Mouse (Mus musculus): ENCODE measurements at regions not wholly inside any gene's neighbourhood (a gene's known extent, or its start where the extent isn't known, plus 50 kb on each side); places are given as distances from the start of the nearest gene placed in this dataset.

- TF ChIP-seq CTCF (IDR thresholded peaks at IDR 0.05; ENCODE audit: low read depth) (no peak), EP300 (IDR thresholded peaks at IDR 0.05; ENCODE audit: low read depth) (no peak)
These were observed 226.3 kb upstream of the Hes1 start for GRCm38 (mm10) chr16:29837874-29838273.
